Mouse (Mus musculus) mesoderm, embryonic 11.5 days (tissue): Measurements from ENCODE around the gene Popdc2.
"Not testable (repeated sequence)": the region's sequence is repeated elsewhere in the genome, so short reads cannot be mapped to it uniquely, and the experiment has no call there.

Source experiments
- DNase-seq: peaks from one replicate; pipeline ENCODE4 v3.0.0-alpha.2; 2012; ENCODE audit warnings: low read depth, low spot score

Gene Popdc2

DNA sequence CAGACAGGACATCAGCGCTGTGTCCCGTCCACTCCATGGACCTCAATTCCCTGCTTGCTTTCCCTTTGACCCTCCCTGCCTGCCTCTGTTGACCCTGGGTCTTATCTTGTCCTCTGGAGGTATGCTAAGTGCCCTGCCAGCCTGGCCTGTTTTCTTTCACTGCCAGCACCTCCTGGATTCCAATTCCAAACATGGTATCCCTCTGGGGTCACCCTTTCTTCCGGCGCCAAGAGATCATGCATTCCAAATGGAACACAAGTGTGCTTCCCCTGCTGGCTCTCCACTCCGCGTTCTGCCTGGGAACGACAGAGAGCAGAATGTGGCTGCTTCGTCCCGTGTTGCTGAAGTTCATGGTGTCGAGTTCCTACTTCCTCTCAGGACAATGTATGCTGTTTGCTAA, at the start of gene Popdc2:
Popdc2 (plus strand) TSS at position 277 of the 400 bp plus-strand sequence.
- no peak for DNase-seq

DNA sequence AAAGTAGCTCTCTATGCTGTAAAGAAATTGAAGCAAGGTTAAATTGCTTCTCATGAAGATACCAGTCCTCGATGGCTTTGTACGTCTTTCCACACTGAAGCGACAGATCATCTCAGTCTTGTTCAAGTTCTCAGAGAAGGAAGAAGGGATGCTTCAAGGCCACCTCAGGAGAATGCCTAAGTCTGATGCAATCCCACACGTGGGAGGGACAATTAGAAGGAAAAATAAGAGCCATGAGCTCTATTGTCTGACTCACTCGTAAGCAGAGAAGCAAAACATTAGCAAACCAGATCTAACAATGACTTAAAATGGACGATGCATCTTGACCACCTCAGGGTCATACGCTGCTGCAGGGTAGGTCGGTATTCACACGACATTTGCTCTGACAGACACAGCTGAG, 43.5 kb upstream of the Popdc2 start:
- DNase-seq: no peak

GRCm38 (mm10) chr16:38319087-38319486, 42.9 kb upstream of the Popdc2 start:
- DNase-seq: no peak

GRCm38 (mm10) chr16:38321452-38321935, 40.5 kb upstream of the Popdc2 start:
- peak; percentile 59 for DNase-seq

DNA sequence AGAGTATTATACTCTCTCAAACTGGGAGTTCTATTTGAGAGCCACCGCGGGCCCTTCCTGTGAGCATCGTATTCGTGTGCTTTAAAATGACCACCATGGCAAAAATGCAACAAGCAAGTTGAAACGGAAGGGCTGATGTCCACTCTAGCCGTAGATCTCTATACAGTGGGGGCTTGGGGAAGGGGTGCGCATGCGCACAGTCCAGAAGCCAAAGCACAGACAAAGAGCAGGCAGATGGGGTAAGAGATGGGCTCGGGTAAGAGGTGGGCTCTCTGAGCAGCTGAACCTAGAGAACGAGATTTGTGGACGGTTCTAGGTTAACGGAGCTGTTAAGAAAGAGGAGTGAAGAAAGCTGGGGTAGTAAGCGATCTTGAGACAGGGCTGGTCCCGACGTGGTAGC, 37.7 kb upstream of the Popdc2 start:
- no peak for DNase-seq

- no peak for DNase-seq
Measured at GRCm38 (mm10) chr16:38326778-38327397, 35.1 kb upstream of the Popdc2 start.

GRCm38 (mm10) chr16:38329340-38329739, 32.7 kb upstream of the Popdc2 start:
- DNase-seq: no peak

- no peak for DNase-seq
Measured at GRCm38 (mm10) chr16:38334431-38334830, 27.6 kb upstream of the Popdc2 start.

- DNase-seq: not testable (repeated sequence)
Measured at GRCm38 (mm10) chr16:38338077-38338476, 23.9 kb upstream of the Popdc2 start.

DNA sequence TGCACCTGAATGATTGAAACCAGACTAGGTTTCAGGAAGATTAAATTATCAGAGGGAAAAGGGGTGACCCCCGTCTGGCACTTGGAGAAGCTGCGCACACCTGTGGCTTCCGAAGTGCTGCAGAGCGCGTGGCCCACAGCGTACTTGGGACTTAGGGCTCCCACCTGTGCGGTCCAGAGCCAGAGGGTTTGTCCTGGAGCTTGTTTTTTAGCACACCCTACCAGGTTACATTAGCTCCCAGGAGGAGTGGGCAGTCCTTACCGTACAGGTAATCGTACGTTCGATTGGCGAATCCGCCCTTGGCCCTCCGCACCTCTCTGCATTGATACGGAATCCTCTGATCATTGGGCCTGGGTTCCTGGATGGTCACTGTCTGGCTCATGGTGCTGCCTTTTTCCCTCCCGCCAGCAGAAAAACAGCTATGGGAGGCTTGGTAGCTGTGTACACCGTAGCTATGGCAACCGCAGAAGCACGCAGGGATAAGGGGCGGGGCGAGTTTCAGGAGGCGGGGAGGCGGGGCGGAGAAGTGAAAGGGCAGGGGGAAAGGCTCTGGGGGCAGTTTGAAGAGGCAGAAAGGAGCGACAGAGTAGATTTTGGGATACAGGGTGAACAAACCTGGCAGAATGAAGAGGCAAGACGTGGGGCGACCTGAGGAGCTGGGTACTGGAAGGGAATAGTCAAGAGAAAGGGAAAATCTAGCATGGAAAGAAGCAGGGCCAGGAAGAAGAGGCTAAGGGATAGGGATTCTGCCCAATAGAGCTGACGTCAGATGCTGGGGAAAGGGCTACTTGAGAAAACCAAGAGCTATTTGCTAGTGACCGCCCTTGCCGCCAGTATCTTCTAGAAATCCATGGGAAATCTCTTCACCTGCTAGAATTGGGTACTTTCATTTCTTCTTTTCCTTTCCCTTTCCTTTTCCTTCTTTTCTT, 20.3 kb upstream of the Popdc2 start, which contains the start of gene Maats1:
Maats1 (minus strand) TSS at position 748 of the 929 bp plus-strand sequence.
- peak; percentile 88 for DNase-seq

DNA sequence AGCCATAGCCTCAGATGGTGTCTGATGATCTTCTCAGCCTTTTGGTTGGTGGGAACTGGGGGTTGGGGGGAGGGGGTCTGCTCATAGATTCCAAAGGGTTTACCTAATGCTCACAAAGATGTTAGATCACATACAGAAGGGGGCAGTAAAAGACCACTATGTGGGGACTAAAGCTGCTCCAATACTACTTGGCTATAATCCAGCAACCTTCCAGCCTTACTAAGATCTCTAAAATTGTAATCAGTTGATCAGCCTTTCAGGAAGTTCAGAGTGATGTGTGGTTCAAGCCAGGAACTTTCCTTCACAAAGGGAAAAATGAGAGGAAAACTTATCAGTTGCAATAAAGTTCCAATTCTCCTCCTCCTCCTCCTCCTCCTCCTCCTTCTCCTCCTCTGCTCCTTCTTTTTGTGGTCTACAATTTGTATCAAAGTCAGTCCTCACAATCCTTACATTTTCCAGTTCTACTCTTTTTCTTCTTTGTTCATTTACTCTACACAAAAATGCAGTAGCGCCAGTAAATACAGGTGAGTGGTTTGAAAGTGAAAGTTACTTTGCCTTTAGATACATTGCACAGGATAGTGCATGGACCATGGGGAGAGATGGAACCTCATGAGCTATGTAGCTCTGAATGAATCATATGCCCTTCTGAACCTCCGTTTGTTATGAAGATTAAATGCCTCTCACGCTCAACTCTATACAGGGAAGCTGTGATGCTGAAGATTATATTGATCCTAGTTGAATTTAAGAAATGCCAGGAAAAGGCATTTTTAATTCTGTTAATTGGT, 16.9 kb upstream of the Popdc2 start:
- DNase-seq: peak; percentile 63

GRCm38 (mm10) chr16:38346529-38347325, 15.3 kb upstream of the Popdc2 start, which contains the start of the genes Cox17 and Gm21987:
TSS of gene Cox17 (plus strand) at chr16:38346991.
TSS of gene Gm21987 (plus strand) at chr16:38347040.
- peak; percentile 93 for DNase-seq

DNA sequence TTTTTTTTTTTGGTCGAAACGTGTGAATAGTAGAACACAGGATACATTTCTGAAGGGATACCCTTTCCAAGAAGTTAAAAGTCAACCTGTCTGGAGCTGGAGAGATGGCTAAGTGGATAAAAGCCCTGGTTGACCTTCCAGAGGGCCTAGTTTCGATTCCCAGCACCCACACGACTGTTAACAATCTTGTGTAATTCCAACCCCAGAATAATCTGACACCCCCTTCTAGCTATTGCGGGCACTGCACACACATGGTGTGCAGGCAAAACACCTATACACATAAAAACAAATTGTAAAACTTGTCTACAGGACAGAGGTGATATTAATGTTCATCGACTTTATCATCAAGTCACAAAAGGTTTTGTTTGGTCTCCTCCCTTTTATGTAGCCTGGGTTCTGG, 14.4 kb upstream of the Popdc2 start:
- no peak for DNase-seq

GRCm38 (mm10) chr16:38348217-38348761, 13.7 kb upstream of the Popdc2 start:
- DNase-seq: no peak

DNA sequence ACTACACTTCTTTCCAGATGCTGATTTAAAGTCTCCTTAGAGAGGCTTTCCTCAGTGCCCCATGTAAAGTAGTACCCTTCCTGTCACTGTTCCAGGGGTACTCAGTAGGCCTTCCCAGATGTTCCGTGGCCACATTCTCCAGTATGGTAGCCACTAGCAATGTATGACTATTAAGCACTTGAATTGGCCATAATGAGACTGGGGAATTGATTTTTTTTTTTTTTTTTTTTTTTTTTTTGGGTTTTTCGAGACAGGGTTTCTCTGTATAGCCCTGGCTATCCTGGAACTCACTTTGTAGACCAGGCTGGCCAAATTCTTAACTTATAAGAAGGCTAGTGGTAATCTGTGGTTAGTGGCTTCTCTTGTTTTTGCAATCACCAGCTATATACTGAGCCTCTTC, 12.1 kb upstream of the Popdc2 start:
- no peak for DNase-seq

DNA sequence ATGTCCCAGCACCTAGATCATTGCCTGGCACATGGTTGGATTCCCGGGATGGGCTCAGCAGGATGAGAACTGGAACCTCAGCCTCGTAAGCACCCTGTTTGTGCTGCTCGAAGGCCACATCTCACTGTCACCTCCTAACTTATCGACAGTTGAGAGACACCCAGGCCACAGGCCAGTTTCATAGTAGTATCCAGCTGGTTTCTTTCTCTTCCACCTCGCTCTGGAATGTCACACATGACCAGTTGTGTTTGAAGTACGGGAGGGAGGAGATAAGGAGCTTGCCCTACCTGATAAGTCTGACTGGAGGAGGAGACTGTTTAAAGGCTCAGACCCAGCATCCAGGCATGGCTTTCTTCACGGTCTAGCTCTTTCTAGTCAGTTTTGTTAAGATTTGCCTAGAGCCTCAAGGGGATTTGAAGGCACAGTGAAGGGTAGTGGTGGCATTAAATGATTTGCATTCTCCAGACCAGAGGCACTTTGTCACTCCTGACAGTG, 11.6 kb upstream of the Popdc2 start:
- DNase-seq: no peak

- DNase-seq: no peak
Measured at GRCm38 (mm10) chr16:38350939-38351338, 11.1 kb upstream of the Popdc2 start.

DNA sequence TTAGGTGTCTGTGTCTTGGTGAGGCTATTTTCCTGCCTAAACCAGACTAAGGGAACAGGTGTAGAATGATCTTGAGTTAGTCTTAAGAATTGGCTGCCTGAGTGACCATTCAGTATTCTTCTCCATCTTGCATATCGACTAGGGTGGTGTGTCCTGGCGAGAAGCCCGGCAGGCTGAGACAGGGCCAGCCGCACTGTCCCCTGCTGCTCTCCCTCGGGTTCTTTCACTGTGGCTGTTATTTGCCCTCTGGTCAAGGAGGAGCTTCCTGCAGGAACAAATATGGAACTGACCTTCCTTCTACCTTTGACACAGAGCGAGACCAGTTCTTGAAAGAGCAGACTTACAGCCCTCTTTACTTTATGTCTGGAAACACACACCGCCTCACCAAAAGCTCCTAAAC, 10.0 kb upstream of the Popdc2 start:
- no peak for DNase-seq

DNA sequence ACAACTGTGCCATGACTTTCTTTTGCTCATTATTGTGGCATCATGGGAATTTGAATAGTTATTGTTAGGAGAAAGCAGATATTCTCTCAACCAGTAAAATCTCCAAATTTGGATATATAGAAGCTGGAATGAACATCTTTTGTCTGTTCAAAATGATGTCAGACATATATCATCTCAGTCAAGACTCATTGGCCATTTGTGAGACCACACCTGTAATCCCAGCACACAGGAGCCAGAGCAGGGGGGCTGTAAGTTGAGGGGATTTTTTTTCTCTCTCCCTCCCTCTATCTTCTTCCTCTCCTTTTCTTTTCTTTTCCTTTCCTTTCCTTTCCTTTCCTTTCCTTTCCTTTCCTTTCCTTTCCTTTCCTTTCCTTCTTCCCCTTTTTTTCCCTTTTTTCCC, 9.2 kb upstream of the Popdc2 start:
- no peak for DNase-seq

- DNase-seq: no peak
Measured at GRCm38 (mm10) chr16:38353642-38354041, 8.4 kb upstream of the Popdc2 start.
